Mouse (Mus musculus) gastrocnemius, adult 2 months (tissue): ENCODE measurements around the gene Ldah. TPM values are rescaled to one million over a fixed set of nuclear protein-coding genes. Genes with fewer than 3 reads are reported as not detected.

Source experiments
- DNase-seq: peaks from one replicate; pipeline ENCODE4 v3.0.0; 2022
- H3K27ac ChIP-seq: fragments of 200-600 bp; 2 replicates; pipeline ENCODE4 v1.8.1; 2022; ENCODE audit warnings: mild to moderate bottlenecking
- H3K4me3 ChIP-seq: fragments of 200-600 bp; 2 replicates; pipeline ENCODE4 v1.8.1; 2022; ENCODE audit warnings: mild to moderate bottlenecking, moderate library complexity
- CTCF ChIP-seq: fragments of 200-600 bp; IDR thresholded peaks from 2 replicates; pipeline ENCODE4 v1.8.1; 2022; ENCODE audit warnings: antibody characterized with exemption, mild to moderate bottlenecking, moderate library complexity
- intact Hi-C: fragments of 180-260 bp; cut with DNase I; formaldehyde crosslinking; loops from one replicate; pipeline ENCODE4 v1.15.1; 2025
- total RNA-seq, 2 experiments: library from RNA; stranded (reverse); gene quantifications; 2 replicates each; pipeline ENCODE4 v1.2.3; 2021

The Ldah gene
- total RNA-seq, 2 experiments from 2014 or later = 11.2 to 13.0 TPM

- Histone ChIP-seq H3K4me3 (no peak overlapping the region), H3K27ac (no peak overlapping the region)
- peak; percentile 94 for TF ChIP-seq CTCF
- intact Hi-C loops = loop anchor here (2.0 kb wide), 2 partner anchors 248 to 316 kb away; no protein-coding TSS in a partner anchor
- peak; percentile 59 for DNase-seq
These were observed 98.5 kb downstream of the Ldah start for GRCm38 (mm10) chr12:8306432-8306831.

- H3K27ac ChIP-seq = no peak overlapping the region
- intact Hi-C loops = loop anchor here (2.0 kb wide), 2 partner anchors 248 to 316 kb away; no protein-coding TSS in a partner anchor
- TF ChIP-seq CTCF = no peak
- H3K4me3 ChIP-seq = no peak overlapping the region
- peak; percentile 15 for DNase-seq
These were observed 99.0 kb downstream of the Ldah start for GRCm38 (mm10) chr12:8306910-8307309.

- no peak for DNase-seq
- Histone ChIP-seq H3K4me3 (no peak overlapping the region), H3K27ac (no peak overlapping the region)
- no peak for TF ChIP-seq CTCF
- intact Hi-C loops = no loop called here
These were observed 103.1 kb downstream of the Ldah start for GRCm38 (mm10) chr12:8310992-8311391.

GRCm38 (mm10) chr12:8312266-8312665, 104.4 kb downstream of the Ldah start:
- intact Hi-C loops = no loop called here
- Histone ChIP-seq H3K27ac (no peak overlapping the region), H3K4me3 (no peak overlapping the region)
- no peak for TF ChIP-seq CTCF
- DNase-seq = no peak

GRCm38 (mm10) chr12:8313270-8313771, 105.4 kb downstream of the Ldah start, which contains the start of gene Hs1bp3:
Hs1bp3 (plus strand) TSS chr12:8313432.
- TF ChIP-seq CTCF = peak; percentile 97; the same call in 1 of the 2 replicates
- intact Hi-C loops = loop anchor here (1.0 kb wide), 1 partner anchor 13 kb away; no protein-coding TSS in a partner anchor

GRCm38 (mm10) chr12:8313773-8314172, 105.9 kb downstream of the Ldah start:
- no peak for TF ChIP-seq CTCF
- Histone ChIP-seq H3K27ac (peak overlapping the region; percentile 87), H3K4me3 (peak overlapping the region; percentile 91)
- intact Hi-C loops = loop anchor here (1.0 kb wide), 1 partner anchor 13 kb away; no protein-coding TSS in a partner anchor
- DNase-seq = no peak

More at GRCm38 (mm10) chr12:8313270-8313771, 105.4 kb downstream of the Ldah start, which contains the start of gene Hs1bp3:
- DNase-seq = peak; percentile 95
- Histone ChIP-seq H3K27ac (peak within 1 kb of the TSS; percentile 87), H3K4me3 (peak within 1 kb of the TSS; percentile 91)

GRCm38 (mm10) chr12:8316541-8316940, 108.6 kb downstream of the Ldah start:
- H3K27ac ChIP-seq = no peak overlapping the region
- DNase-seq = no peak
- intact Hi-C loops = no loop called here
- peak; percentile 23; the same call in 1 of the 2 replicates for TF ChIP-seq CTCF
- no peak overlapping the region for H3K4me3 ChIP-seq

GRCm38 (mm10) chr12:8320084-8320713, 112.3 kb downstream of the Ldah start:
- H3K27ac ChIP-seq = no peak overlapping the region
- intact Hi-C loops = loop anchor here (1.0 kb wide), 1 partner anchor 227 kb away; no protein-coding TSS in a partner anchor
- peak; percentile 100; the same call in 1 of the 2 replicates for TF ChIP-seq CTCF
- no peak overlapping the region for H3K4me3 ChIP-seq
- DNase-seq = peak; percentile 89

- no peak for DNase-seq
- Histone ChIP-seq H3K27ac (no peak overlapping the region), H3K4me3 (no peak overlapping the region)
- TF ChIP-seq CTCF = no peak
- intact Hi-C loops = no loop called here
These were observed 113.6 kb downstream of the Ldah start for GRCm38 (mm10) chr12:8321506-8321905.

- TF ChIP-seq CTCF = no peak
- no peak for DNase-seq
- intact Hi-C loops = no loop called here
- Histone ChIP-seq H3K27ac (no peak overlapping the region), H3K4me3 (no peak overlapping the region)
These were observed 116.2 kb downstream of the Ldah start for GRCm38 (mm10) chr12:8324086-8324485.

- H3K27ac ChIP-seq = peak overlapping the region; percentile 84
- peak overlapping the region; percentile 13; the same call in 1 of the 2 replicates for H3K4me3 ChIP-seq
- DNase-seq = peak; percentile 42
- TF ChIP-seq CTCF = no peak
- intact Hi-C loops = no loop called here
These were observed 117.5 kb downstream of the Ldah start for GRCm38 (mm10) chr12:8325245-8325942.

- peak overlapping the region; percentile 13; the same call in 1 of the 2 replicates for H3K4me3 ChIP-seq
- intact Hi-C loops = loop anchor here (1.0 to 2.0 kb wide), 2 partner anchors 13 to 119 kb away; partner anchors contain the start of gene Hs1bp3
- no peak for TF ChIP-seq CTCF
These were observed 118.1 kb downstream of the Ldah start for GRCm38 (mm10) chr12:8325943-8326522.

More at GRCm38 (mm10) chr12:8325943-8326522, 118.1 kb downstream of the Ldah start:
- peak; percentile 49 for DNase-seq
- H3K27ac ChIP-seq = peak overlapping the region; percentile 84
